Mouse (Mus musculus): ENCODE data around the gene Slc26a3. TPM values are rescaled to one million over a fixed set of nuclear protein-coding genes. Genes with fewer than 3 reads are reported as not detected.
A peak's percentile ranks its signal among the peaks of the same experiment; 100 is the strongest.
"Not testable (repeated sequence)": the region's sequence is repeated elsewhere in the genome, so short reads cannot be mapped to it uniquely, and the experiment has no call there.

The Slc26a3 gene
- polyA plus RNA-seq, 1 experiment, result 18.9 TPM

- H3K36me3 ChIP-seq (ENCODE audit: control insufficient read depth, insufficient read depth, low read length), result peaks cover 17% of the 10 kb centered on the region
- H3K27ac ChIP-seq (ENCODE audit: insufficient read depth, low read depth, low read length), result peak overlapping the region; percentile 64
- no peak overlapping the region for H3K4me3 ChIP-seq (ENCODE audit: low read depth, low read length)
- no peaks in the 10 kb centered on the region for H3K27me3 ChIP-seq (ENCODE audit: control insufficient read depth, insufficient read depth, low read length)
- WGBS, result 27% methylated on average over 4 of the region's 4 CpGs
- TF ChIP-seq CTCF (IDR thresholded peaks at IDR 0.05; ENCODE audit: extremely low read depth, insufficient read length, insufficient replicate concordance, low read depth, low read length), result no peak
- TF ChIP-seq POLR2A (IDR thresholded peaks at IDR 0.05; ENCODE audit: low read depth, low read length), result no peak
- peaks cover 29% of the 10 kb centered on the region for H3K4me1 ChIP-seq (ENCODE audit: control insufficient read depth, insufficient read depth, insufficient read length, low read length)
These were observed 67.8 kb downstream of the Slc26a3 start for GRCm38 (mm10) chr12:31458474-31458873.

DNA sequence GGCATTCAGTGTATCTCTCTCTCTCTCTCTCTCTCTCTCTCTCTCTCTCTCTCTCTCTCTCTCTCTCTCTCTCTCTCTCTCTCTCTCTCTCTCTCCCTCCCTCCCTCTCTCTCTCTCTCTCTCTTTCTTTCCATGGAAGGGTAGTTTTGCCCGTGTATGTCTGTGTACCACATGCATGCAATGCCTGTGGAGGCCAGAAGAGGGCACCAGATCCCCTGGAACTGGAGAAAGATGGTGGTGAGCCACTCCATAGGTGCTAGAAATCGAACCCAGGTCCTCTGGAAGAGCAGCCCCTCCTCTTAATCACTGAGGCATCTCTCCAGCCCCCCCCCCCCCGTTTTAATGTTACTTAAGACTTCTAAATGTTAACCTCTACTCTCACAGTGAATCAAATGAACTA, 69.6 kb downstream of the Slc26a3 start:
- not testable (repeated sequence) for H3K27ac ChIP-seq (ENCODE audit: insufficient read depth, low read depth, low read length); H3K27me3 ChIP-seq (ENCODE audit: control insufficient read depth, insufficient read depth, low read length); H3K4me3 ChIP-seq (ENCODE audit: low read depth, low read length)
- whole genome bisulfite sequencing, result 41% methylated on average over 3 of the region's 3 CpGs
- Histone ChIP-seq H3K4me1 (ENCODE audit: control insufficient read depth, insufficient read depth, insufficient read length, low read length) (peaks cover 30% of the 10 kb centered on the region), H3K36me3 (ENCODE audit: control insufficient read depth, insufficient read depth, low read length) (peaks cover 26% of the 10 kb centered on the region)
- peak; percentile 57; the same call in 1 of the 2 replicates for TF ChIP-seq CTCF (IDR thresholded peaks at IDR 0.05; ENCODE audit: extremely low read depth, insufficient read length, insufficient replicate concordance, low read depth, low read length)

- WGBS, result 35% methylated on average over 9 of the region's 9 CpGs
- TF ChIP-seq CTCF (IDR thresholded peaks at IDR 0.05; ENCODE audit: extremely low read depth, insufficient read length, insufficient replicate concordance, low read depth, low read length), result no peak
- TF ChIP-seq POLR2A (IDR thresholded peaks at IDR 0.05; ENCODE audit: low read depth, low read length), result no peak
- Histone ChIP-seq H3K4me1 (ENCODE audit: control insufficient read depth, insufficient read depth, insufficient read length, low read length) (peaks cover 28% of the 10 kb centered on the region), H3K4me3 (ENCODE audit: low read depth, low read length) (no peak overlapping the region), H3K27ac (ENCODE audit: insufficient read depth, low read depth, low read length) (peak overlapping the region; percentile 90), H3K27me3 (ENCODE audit: control insufficient read depth, insufficient read depth, low read length) (no peaks in the 10 kb centered on the region), H3K36me3 (ENCODE audit: control insufficient read depth, insufficient read depth, low read length) (peaks cover 33% of the 10 kb centered on the region)
These were observed 70.7 kb downstream of the Slc26a3 start for GRCm38 (mm10) chr12:31461371-31461770.

DNA sequence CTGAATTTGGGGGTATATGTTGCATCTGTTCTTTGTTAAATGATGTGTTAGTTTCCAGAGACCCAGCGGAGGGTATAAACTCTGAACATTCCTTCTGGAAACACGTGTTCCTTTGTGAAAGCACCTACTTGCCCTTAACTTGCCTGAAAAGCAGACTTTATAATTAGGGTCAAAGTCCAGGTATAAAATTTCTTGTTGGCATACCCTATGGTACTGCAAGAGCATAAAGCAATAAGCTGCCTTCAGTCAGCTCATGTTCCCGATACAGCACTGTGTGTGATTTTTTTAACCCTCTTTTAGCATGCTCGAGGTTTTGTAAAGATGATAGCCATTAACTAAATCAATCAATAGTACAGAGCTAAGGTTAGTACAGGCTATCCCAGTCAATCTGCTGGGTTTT, 71.9 kb downstream of the Slc26a3 start:
- TF ChIP-seq POLR2A (IDR thresholded peaks at IDR 0.05; ENCODE audit: low read depth, low read length) (no peak), CTCF (IDR thresholded peaks at IDR 0.05; ENCODE audit: extremely low read depth, insufficient read length, insufficient replicate concordance, low read depth, low read length) (no peak)
- 23% methylated on average over 4 of the region's 4 CpGs for WGBS

DNA sequence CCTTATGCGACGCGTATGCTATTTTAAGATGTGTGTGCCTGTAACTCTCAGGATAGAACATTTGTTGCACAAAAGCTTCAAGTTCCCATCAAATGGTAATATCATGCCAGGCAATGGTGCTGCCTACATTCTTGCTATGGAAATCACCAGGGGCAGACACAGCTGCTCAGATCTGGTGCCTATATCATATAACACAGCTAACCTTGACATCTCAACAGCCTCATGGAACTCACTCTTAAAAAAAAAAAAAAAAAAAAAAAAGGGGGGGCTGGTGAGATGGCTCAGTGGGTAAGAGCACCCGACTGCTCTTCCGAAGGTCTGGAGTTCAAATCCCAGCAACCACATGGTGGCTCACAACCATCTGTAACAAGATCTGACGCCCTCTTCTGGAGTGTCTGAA, 87.5 kb downstream of the Slc26a3 start:
- H3K27me3 ChIP-seq (ENCODE audit: control insufficient read depth, insufficient read depth, low read length); H3K27ac ChIP-seq (ENCODE audit: insufficient read depth, low read depth, low read length); H3K36me3 ChIP-seq (ENCODE audit: control insufficient read depth, insufficient read depth, low read length); H3K4me3 ChIP-seq (ENCODE audit: low read depth, low read length); H3K4me1 ChIP-seq (ENCODE audit: control insufficient read depth, insufficient read depth, insufficient read length, low read length): not testable (repeated sequence)
- 97% methylated on average over 6 of the region's 6 CpGs for WGBS

More for the DNA sequence above, 71.9 kb downstream of the Slc26a3 start:
- H3K27ac ChIP-seq (ENCODE audit: insufficient read depth, low read depth, low read length), result peak overlapping the region; percentile 96
- H3K4me1 ChIP-seq (ENCODE audit: control insufficient read depth, insufficient read depth, insufficient read length, low read length), result peaks cover 17% of the 10 kb centered on the region; the same call in 1 of the 2 replicates
- H3K27me3 ChIP-seq (ENCODE audit: control insufficient read depth, insufficient read depth, low read length), result no peaks in the 10 kb centered on the region
- peaks cover 32% of the 10 kb centered on the region for H3K36me3 ChIP-seq (ENCODE audit: control insufficient read depth, insufficient read depth, low read length)
- H3K4me3 ChIP-seq (ENCODE audit: low read depth, low read length), result no peak overlapping the region

GRCm38 (mm10) chr12:31486431-31486830, 95.8 kb downstream of the Slc26a3 start:
- no peak for TF ChIP-seq POLR2A (IDR thresholded peaks at IDR 0.05; ENCODE audit: low read depth, low read length)
- peaks cover 28% of the 10 kb centered on the region for H3K36me3 ChIP-seq (ENCODE audit: control insufficient read depth, insufficient read depth, low read length)
- no peak overlapping the region for H3K27ac ChIP-seq (ENCODE audit: insufficient read depth, low read depth, low read length)
- peaks cover 3% of the 10 kb centered on the region; the same call in 1 of the 2 replicates for H3K4me1 ChIP-seq (ENCODE audit: control insufficient read depth, insufficient read depth, insufficient read length, low read length)
- no peak overlapping the region for H3K4me3 ChIP-seq (ENCODE audit: low read depth, low read length)
- no peaks in the 10 kb centered on the region for H3K27me3 ChIP-seq (ENCODE audit: control insufficient read depth, insufficient read depth, low read length)
- 29% methylated on average over 6 of the region's 6 CpGs for WGBS

DNA sequence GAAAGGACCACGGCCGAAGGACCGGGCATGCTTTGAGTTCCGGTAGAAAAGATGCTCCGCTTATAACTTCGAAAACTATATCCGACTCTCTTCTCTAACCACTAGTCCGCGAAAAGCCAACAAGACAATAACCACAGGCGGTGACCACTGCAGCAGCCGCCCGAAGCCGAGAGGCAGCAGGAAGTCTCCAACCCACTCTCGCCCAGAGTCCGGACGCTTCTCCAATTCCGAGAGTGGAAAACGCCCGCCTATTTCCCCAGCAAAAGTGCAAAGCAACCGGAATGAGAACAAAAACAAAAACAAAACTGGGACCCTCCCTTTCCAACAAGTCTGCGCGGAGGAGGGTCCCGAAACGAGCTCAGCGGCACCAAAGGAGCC, 108.3 kb downstream of the Slc26a3 start:
- no peak for TF ChIP-seq CTCF (IDR thresholded peaks at IDR 0.05; ENCODE audit: extremely low read depth, insufficient read length, insufficient replicate concordance, low read depth, low read length)
- no peak for TF ChIP-seq POLR2A (IDR thresholded peaks at IDR 0.05; ENCODE audit: low read depth, low read length)
- H3K27me3 ChIP-seq (ENCODE audit: control insufficient read depth, insufficient read depth, low read length), result no peaks in the 10 kb centered on the region
- peaks cover 5% of the 10 kb centered on the region; the same call in 1 of the 2 replicates for H3K4me1 ChIP-seq (ENCODE audit: control insufficient read depth, insufficient read depth, insufficient read length, low read length)
- under 1% methylated on average over 25 of the region's 25 CpGs for WGBS
- H3K36me3 ChIP-seq (ENCODE audit: control insufficient read depth, insufficient read depth, low read length), result peaks cover 5% of the 10 kb centered on the region
- H3K27ac ChIP-seq (ENCODE audit: insufficient read depth, low read depth, low read length), result no peak overlapping the region
- peak overlapping the region; percentile 87 for H3K4me3 ChIP-seq (ENCODE audit: low read depth, low read length)
